Mouse (Mus musculus): ENCODE measurements at regions not wholly inside any gene's neighbourhood (a gene's known extent, or its start where the extent isn't known, plus 50 kb on each side); places are given as distances from the start of the nearest gene placed in this dataset.
A peak's percentile ranks its signal among the peaks of the same experiment; 100 is the strongest.

DNA sequence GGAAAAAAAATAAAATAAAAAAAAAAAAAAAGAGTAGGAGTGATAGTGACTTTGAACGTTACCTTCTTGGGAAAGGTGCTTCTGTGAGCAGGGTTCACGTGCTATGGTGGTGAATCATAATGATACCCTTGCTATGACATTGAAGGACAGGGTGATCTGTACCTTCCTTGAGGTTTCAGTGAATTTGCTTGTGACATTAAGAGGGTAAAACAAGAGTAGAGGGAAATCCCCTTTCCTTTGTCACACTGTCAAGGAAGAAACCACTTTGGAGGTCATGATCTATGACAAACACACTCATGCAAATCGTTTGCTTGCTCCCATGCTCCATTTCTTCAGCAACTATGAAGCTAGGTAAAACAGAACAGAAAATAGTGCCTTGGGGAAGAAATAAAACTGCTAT, 623.8 kb upstream of the A1bg start:
- TF ChIP-seq SMC3 (IDR thresholded peaks at IDR 0.05; ENCODE audit: low read depth, low read length) (no peak), POLR2A (IDR thresholded peaks at IDR 0.05; ENCODE audit: low read depth, low read length) (no peak), BHLHE40 (IDR thresholded peaks at IDR 0.05; ENCODE audit: low read depth, low read length) (peak; percentile 98), JUND (conservative IDR thresholded peaks at IDR 0.05; ENCODE audit: low read depth, low read length) (peak; percentile 96), EP300 (IDR thresholded peaks at IDR 0.05; ENCODE audit: low read length) (peak; percentile 97), CHD1 (IDR thresholded peaks at IDR 0.05; ENCODE audit: low read depth, low read length) (no peak), JUN (IDR thresholded peaks at IDR 0.05; ENCODE audit: insufficient read depth, low read depth, low read length) (peak; percentile 88), IRF4 (IDR thresholded peaks at IDR 0.05; ENCODE audit: low read depth, low read length) (peak; percentile 97), MAFK (IDR thresholded peaks at IDR 0.05; ENCODE audit: insufficient replicate concordance, low read length) (peak; percentile 77; the same call in 1 of the 2 replicates), NRF1 (IDR thresholded peaks at IDR 0.05; ENCODE audit: low read depth, low read length) (no peak), ZNF384 (IDR thresholded peaks at IDR 0.05; ENCODE audit: low read depth, low read length) (peak; percentile 75), RAD21 (IDR thresholded peaks at IDR 0.05; ENCODE audit: low read depth, low read length) (peak; percentile 21), MAX (IDR thresholded peaks at IDR 0.05; ENCODE audit: low read length) (peak; percentile 86), TBP (conservative IDR thresholded peaks at IDR 0.05; ENCODE audit: low read depth, low read length) (no peak; the same call in 1 of the 2 replicates), E2F4 (IDR thresholded peaks at IDR 0.05; ENCODE audit: insufficient replicate concordance, low read depth, low read length) (0 out of 2 replicates have a peak, but pooled peaks have one; percentile 55), SIN3A (IDR thresholded peaks at IDR 0.05; ENCODE audit: low read length) (peak; percentile 82; the same call in 1 of the 2 replicates), CHD2 (IDR thresholded peaks at IDR 0.05; ENCODE audit: low read length) (peak; percentile 62; the same call in 1 of the 2 replicates), UBTF (IDR thresholded peaks at IDR 0.05; ENCODE audit: low read depth, low read length) (no peak), GABPA (IDR thresholded peaks at IDR 0.05; ENCODE audit: insufficient replicate concordance, low read depth, low read length) (no peak), ETS1 (conservative IDR thresholded peaks at IDR 0.05; ENCODE audit: low read depth, low read length) (peak; percentile 98), ELF1 (IDR thresholded peaks at IDR 0.05; ENCODE audit: low read depth, low read length) (peak; percentile 43; the same call in 1 of the 2 replicates), TCF12 (IDR thresholded peaks at IDR 0.05; ENCODE audit: low read depth, low read length) (peak; percentile 77; the same call in 1 of the 2 replicates), MEF2A (IDR thresholded peaks at IDR 0.05; ENCODE audit: borderline replicate concordance, low read depth, low read length) (peak; percentile 94), HCFC1 (IDR thresholded peaks at IDR 0.05; ENCODE audit: low read depth, low read length) (0 out of 2 replicates have a peak, but pooled peaks have one; percentile 20), MYC (IDR thresholded peaks at IDR 0.05; ENCODE audit: low read depth, low read length) (peak; percentile 91)
- in situ Hi-C loops (cut with MboI; ENCODE audit: low pct_ligation_motif_present, low pct_unique_long_range_greater_than_20kb, low sequenced_read_pairs): loop anchor here (10.0 kb wide), 1 partner anchor 102 kb away; no protein-coding TSS in a partner anchor

More for the DNA sequence above, 623.8 kb upstream of the A1bg start:
- H3K9ac ChIP-seq (ENCODE audit: insufficient read depth, low read depth): no peak overlapping the region
- H3K36me3 ChIP-seq (replicated peaks in 1 of 2; ENCODE audit: control insufficient read depth in 1 of 2, insufficient read depth in 1 of 2, low read length in 1 of 2): no peaks in the 10 kb centered on the region
- no peak overlapping the region for H3K27ac ChIP-seq (ENCODE audit: insufficient read depth, low read depth)
- H3K4me2 ChIP-seq (ENCODE audit: insufficient read depth, low read depth, poor library complexity, severe bottlenecking): no peak overlapping the region; the same call in 1 of the 2 replicates
- dilution Hi-C loops (cut with MboI; ENCODE audit: extremely low pct_ligation_motif_present, extremely low pct_unique_long_range_greater_than_20kb, low sequenced_read_pairs): no loop called here
- no peaks in the 10 kb centered on the region for H3K27me3 ChIP-seq (replicated peaks)
- peaks cover 18 to 70% of the 10 kb centered on the region in 2 experiments for H3K4me1 ChIP-seq (ENCODE audit: control insufficient read depth in 1 of 2, insufficient read depth in 2 of 2)
- peak; percentile 97 for DNase-seq (ENCODE audit: extremely low read depth)
- no peaks in the 10 kb centered on the region for H3K79me2 ChIP-seq (replicated peaks; ENCODE audit: control insufficient read depth, extremely low read depth, insufficient read depth, poor library complexity, severe bottlenecking)
- no peaks in the 10 kb centered on the region for H3K9me3 ChIP-seq (replicated peaks; ENCODE audit: low read length)
- no peak overlapping the region for H3K4me3 ChIP-seq (replicated peaks in 1 of 3; ENCODE audit: low read depth in 2 of 3, low read length in 2 of 3, poor library complexity in 1 of 3)

Data from CH12.LX (cell line).